Mouse (Mus musculus) heart, adult 8-10 months (tissue): Measurements from ENCODE around the gene Gm42957. TPM values are rescaled to one million over a fixed set of nuclear protein-coding genes. Genes with fewer than 3 reads are reported as not detected.
"Not testable (repeated sequence)": the region's sequence is repeated elsewhere in the genome, so short reads cannot be mapped to it uniquely, and the experiment has no call there.

Experiments
- DNase-seq: peaks from one replicate; pipeline ENCODE4 v3.0.0; 2022; ENCODE audit warnings: low spot score
- total RNA-seq, 4 experiments: library from RNA; stranded (reverse); gene quantifications; 2 replicates each; pipeline ENCODE4 v1.2.4; 2022

Gene Gm42957
- total RNA-seq, 4 experiments from 2014 or later = 0.11 to 0.25 TPM; not detected in 2

DNA sequence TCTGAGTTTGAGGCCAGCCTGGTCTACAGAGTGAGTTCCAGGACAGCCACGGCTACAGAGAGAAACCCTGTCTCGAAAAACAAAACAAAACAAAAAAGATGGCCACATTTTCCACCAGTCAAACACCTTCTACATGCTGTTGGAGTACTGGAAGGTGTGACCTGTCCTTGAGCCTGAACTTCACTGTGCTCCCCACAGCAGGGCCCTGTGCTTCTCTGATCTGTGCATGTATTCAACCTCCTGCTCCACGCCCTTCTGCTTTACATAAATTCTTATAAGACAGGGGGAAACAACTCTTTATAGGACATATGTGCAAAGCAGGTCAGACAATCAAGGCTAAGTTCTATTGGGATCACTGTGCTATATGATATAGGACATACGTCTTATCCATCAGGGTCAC is 12.1 kb upstream of the Gm42957 start:
- DNase-seq = no peak

GRCm38 (mm10) chr3:96629729-96630600 is 5.3 kb upstream of the Gm42957 start, which contains the start of gene Rbm8a:
Rbm8a (plus strand) TSS chr3:96629933.
- peak; percentile 98 for DNase-seq

DNA sequence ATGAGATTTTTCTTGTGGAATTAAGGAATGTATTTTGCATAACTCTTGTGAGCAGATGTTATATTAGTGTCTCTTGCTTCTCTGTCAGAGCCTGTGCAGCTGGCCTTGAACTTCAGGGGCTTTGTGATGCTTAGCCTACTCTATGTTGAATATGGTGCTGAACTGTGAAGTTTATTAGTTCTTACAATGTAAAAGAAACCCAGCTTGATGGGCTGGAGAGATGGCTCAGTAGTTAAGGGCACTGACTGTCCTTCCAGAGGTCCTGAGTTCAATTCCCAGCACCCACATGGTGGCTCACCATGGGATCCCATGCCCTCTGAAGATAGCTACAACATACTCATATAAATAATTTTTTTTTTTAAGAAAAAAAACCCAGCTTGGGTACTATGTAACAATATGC is 3.2 kb upstream of the Gm42957 start:
- DNase-seq = no peak

- DNase-seq = no peak
These were observed 1.3 kb upstream of the Gm42957 start for GRCm38 (mm10) chr3:96634015-96634414.

- no peak for DNase-seq
These were observed 632 bp downstream of the Gm42957 start for GRCm38 (mm10) chr3:96635906-96636305.

- DNase-seq = no peak
These were observed 1.2 kb downstream of the Gm42957 start for GRCm38 (mm10) chr3:96636448-96636847.

- DNase-seq = peak; percentile 70
These were observed 3.9 kb downstream of the Gm42957 start for GRCm38 (mm10) chr3:96639219-96639618.

DNA sequence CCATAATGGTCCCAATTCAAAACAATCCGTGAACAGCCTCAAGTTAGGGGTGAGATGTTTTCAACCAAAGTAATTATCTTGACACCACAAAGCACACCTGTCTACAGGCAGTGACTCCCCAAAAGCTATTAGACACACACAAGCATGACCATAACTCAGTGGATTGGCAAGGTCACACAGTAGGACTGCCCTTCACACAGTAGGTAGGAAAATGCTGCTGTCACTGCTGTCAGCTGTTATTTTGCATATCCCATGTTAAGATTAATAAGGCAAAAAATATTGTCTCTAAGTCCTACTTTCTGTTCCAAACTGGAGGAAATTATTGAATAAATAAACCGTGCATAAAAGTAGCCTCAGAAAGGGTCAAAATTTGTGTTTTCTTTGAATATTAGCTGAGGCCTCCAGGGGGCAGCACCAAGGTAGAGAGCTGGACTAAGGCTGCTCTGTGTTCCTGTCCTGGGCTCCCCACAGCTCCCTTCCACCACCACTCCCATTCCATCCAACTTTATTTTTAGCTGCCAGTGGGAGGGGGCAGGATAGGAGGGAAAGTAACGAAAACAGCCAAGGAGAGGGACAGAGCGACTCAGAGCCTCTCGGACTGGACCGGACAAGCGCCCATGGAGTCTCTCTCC is 9.9 kb downstream of the Gm42957 start, which contains the start of gene Itga10:
Itga10 (plus strand) TSS at position 567 of the 632 bp plus-strand sequence.
- DNase-seq = peak; percentile 28

DNA sequence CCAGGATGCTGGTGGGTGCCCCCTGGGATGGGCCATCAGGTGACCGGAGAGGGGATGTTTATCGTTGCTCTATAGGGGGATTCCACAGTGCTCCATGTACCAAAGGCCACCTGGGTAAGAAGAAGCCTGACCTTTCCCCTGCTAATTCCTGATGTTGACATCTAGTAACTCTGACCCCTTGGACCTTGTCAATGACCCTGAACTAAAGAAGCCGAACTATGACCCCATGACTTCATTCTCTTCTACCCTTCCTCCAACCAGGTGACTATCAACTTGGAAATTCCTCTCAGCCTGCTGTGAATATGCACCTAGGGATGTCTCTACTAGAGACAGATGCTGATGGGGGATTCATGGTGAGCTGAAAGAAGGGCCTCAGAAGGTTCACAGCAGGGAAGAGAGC is 12.1 kb downstream of the Gm42957 start:
- DNase-seq = no peak

DNA sequence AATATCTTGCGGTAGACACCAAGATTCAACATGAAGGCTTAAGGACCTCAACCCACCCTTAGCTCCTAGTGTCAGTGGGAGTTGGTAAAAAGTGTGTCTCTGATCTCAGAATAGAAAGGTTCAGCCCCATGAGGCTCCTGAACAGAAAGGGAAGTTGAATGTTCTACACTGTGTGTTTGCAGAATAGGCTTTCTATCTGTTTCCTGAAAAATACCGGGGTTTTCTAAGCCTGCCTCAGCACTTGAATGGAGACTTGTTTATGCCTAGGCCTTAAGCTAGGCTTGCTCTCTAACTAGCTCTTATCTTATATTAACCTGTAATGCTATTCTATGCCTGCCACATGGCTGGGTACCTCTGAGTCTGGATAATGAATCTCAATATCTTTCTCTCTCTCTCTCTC is 25.6 kb downstream of the Gm42957 start:
- no peak for DNase-seq

GRCm38 (mm10) chr3:96662731-96663316 is 27.6 kb downstream of the Gm42957 start:
- DNase-seq = no peak

DNA sequence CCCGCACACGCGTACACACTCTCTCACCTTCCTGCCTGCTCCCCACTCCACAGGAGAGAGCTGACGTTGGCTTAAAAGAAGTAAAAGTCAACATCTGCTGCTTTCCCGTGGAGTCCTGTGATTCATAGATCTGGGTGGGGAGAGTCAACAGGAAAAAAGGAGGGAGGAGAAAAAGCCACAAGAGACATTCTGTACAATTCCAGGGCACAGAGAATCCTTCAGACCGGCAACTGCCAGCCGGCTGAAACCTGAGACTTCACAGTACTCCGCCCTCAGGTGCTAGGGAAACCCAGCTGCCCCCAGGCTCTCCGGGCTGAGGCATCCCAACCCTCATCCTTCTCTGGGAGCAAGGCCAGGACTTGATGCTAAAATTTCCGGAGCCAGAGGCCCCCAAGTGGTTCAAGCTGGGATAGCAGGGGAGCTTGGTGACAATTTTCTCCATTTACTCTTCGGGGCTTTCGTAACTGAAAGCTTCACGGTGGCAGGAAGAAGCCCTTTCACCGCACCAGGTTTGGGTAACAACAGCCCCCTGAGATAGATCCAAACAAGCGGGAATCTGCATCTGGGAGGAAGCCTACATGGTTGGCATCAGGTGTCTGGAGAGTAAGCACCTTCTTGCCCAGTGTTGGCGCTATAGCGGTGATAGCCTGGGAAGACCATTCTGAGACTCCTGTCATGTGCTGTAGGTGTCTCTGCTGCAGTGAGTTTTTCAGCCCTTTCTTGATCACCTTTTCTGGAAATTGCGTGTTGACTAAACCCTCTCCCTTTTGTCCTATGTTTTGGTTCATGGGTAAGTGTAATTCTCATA is 28.4 kb downstream of the Gm42957 start:
- peak; percentile 83 for DNase-seq

GRCm38 (mm10) chr3:96665732-96666363 is 30.6 kb downstream of the Gm42957 start:
- DNase-seq = not testable (repeated sequence)

DNA sequence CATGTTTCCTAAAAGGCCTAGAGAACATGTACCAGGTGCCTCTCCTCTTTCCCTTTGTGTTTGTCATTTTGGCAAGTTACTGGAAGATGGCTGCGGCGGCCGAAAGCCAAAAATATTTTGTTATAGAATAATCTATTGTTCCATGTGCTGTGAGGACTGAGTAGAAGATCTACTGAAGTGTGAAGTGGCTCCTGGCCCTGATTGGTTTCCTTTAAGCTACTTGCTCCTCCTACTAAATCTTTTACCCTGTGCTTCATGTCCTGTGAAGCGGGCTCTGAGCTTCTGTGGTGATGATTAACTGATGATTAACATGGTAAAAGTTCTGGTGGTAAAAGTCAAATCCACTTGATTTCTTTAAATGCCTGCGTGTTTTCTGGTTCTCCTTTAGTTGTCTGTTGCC is 31.6 kb downstream of the Gm42957 start:
- no peak for DNase-seq

DNA sequence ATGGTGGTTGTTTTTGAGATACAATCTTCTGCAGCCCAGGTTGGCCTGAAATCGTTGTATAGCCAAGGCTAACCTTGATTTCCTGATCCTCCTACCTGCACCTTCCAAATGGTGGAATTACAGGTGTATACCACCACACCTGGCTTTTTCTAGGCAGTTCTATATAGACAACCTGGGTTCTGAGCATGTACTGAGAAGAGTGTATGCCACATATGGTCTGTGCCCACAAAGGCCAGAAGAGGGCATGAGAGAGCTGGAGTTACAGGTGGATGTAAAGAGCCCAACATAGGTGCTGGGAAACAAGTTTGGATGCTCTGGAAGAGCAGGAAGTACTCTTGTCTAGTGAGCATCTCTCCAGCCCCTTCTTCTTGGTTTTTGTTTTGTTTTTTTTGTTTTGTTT is 32.0 kb downstream of the Gm42957 start:
- no peak for DNase-seq

DNA sequence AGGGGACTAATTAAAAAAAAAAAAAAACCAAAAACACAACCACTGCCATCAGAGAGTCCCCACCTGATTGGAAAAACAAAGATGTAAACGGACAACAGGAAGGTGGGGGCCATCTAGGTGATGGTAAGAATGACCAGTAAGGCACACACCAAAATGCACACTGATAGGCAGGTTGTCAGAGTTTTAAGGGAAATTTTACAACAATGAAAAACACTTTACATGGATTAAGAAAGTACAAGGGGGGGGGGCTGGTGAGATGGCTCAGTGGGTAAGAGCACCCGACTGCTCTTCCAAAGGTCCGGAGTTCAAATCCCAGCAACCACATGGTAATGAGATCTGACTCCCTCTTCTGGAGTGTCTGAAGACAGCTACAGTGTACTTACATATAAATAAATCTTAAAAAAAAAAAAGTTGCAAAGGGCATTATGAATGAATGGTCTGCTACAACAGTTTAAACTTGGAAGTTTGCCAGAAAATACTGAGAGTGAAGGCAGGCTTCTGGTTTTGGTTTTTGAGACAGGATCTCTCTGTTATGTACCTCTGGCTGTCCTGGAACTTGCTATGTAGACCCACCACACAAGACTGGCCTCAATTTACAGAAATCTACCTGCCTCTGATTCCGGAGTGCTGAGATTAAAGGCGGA is 33.3 kb downstream of the Gm42957 start:
- no peak for DNase-seq

DNA sequence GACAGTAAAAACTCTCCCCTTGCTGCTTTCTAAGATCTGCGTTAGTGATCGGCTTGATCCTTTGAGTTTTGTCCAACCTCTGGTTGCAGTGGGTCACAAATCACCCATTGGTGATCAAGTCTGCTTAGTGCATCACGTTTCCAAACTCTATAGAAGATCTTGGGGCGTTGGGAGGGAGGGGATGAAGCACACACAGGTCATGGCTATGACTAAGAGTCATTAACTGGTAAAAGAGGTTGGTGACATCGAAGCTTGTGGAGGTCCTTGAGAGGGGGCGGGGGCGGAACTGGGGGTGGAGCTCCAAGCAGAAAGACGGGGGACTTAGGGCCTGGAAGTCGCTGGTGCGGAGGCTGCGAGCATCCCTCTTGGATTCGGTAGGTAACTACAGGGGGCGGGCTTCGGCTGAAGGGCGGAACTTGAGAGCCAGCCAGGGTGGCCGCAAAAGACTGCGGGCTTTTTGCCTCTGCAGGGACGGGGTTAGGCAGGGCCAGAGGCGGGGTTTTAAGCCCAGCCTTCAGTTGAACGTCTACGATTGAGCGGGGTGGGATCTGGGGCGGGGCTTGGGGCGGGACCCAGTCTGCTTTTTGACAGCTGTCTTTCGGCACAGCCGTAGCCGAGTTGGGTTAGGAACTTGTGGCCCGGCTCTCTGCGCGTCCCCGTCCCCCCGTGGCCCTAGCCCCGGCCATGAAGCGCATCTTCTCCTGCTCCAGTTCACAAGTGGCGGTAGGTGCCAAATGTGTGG is 34.6 kb downstream of the Gm42957 start, which contains the start of gene Ankrd35:
Ankrd35 (plus strand) TSS at position 405 of the 742 bp plus-strand sequence.
- DNase-seq = peak; percentile 56

GRCm38 (mm10) chr3:96671519-96671918 is 36.2 kb downstream of the Gm42957 start:
- no peak for DNase-seq

DNA sequence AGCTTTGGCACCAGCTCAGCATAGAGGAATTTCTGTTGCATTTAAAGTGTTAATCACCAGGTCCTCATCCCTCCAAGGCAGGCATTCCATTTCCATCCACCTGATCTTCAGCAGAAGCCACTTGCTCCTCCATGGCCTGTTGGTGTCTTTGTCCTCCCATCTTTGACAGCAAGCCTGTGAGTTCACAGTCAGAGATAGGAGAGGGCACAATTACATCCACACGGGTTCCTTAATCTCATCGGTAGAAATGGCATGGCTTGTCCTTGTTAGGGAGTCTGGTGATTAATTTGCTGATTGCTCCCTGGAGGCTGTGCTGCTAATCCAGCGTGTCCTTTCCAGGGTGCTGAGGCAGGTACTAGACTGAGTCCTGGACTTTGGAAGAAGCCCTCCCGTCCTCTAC is 38.2 kb downstream of the Gm42957 start:
- no peak for DNase-seq

DNA sequence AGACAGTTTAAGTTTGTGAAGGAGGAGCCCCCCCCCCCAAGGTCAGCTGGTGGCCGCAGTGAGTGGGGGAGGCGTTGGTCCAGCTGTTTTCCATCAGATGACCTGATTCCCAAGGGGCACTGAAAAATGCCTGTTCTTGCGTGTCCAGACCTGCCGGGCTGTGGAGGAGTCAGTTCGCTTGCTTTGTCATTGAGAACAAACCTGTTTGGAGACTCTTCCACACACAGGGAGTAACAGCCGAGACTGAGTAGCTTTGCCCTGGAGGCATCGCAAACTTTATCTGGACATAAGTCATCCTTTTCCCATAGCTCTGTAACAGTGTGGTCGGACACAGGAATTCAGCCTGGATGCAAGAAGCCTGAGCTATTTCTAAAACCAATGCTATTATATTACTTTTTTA is 39.2 kb downstream of the Gm42957 start:
- DNase-seq = no peak
